Mouse (Mus musculus) megakaryocyte, adult 5-6 weeks (primary cell): Measurements from ENCODE around the gene Amhr2. TPM values are rescaled to one million over a fixed set of nuclear protein-coding genes. Genes with fewer than 3 reads are reported as not detected.

Source experiments
- ATAC-seq: 2 replicates; pipeline ENCODE4 v1.8.0; 2016; ENCODE audit warnings: mild to moderate bottlenecking, inconsistent platforms; ENCODE audit not compliant: poor library complexity, severe bottlenecking
- total RNA-seq, 2 experiments: library from RNA; stranded (forward) in 1 of 2; stranded (reverse) in 1 of 2; fragments of 153-499, 151-499 nt in 1 of 2; fragments of 221-1000, 200-1000 nt in 1 of 2; gene quantifications; 2 replicates each; pipeline versions ENCODE4 v1.2.3 to v1.2.4; 2015 to 2017

Amhr2 gene
- total RNA-seq, 2 experiments from 2014 or later: not detected

DNA sequence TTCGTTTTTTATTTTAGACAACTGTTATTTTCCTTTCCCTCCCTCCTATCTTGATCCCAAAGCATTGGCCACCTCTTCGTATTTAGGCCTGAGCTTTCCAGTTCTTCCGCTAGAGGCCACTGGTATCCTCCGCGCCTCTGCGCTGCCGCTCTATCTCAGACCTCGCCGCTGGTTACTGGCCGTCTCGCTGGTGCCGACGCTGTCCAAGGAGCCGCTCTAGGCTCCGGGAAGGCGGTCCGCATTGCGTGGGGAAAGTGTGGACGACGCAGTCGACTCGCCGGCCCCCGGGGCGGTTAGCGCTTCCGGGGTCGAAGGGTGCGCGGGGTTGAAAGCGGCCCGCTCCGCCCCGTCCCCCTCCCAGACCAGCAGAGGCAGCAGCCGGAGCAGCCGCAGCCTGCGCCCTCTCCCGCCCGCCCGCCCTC, 25.0 kb downstream of the Amhr2 start, which contains the start of gene Pcbp2:
TSS of gene Pcbp2 (plus strand) at position 357 of the 422 bp plus-strand sequence.
- ATAC-seq: peak; percentile 99

DNA sequence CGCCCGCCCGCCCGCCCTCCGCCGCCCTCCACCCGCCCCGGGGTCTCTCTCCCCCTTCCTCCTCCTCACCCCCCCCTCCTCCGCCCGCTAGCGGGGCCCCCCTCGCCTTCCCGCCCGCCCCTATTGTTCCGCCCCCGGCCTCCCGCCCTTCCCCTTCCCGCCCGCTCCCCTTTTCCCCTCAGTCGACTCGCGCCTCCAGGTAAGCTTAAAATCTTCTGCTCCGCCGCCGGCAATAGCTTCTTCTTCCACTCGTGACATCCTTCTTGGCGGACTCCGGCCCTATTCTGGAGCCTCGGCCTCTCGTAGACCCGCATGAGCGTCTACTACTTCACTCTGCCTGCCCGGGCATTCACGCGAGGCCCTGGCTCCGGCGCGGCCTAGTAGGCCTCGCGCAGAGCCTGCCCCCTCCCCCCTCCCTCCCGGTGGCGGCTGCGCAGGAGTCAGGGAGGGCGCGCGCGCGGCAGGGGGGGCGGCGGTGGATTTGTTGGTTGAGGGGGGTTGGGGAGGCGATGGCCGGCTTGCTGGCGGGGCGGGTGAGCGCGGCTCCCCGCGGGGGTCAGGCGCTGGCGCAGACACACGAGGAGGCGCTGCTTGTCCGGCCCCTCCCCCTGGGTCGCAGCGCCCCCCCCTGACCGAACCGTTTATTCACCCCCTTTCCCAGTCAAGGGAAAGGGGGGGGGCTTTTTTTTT, 25.6 kb downstream of the Amhr2 start:
- peak; percentile 53 for ATAC-seq

DNA sequence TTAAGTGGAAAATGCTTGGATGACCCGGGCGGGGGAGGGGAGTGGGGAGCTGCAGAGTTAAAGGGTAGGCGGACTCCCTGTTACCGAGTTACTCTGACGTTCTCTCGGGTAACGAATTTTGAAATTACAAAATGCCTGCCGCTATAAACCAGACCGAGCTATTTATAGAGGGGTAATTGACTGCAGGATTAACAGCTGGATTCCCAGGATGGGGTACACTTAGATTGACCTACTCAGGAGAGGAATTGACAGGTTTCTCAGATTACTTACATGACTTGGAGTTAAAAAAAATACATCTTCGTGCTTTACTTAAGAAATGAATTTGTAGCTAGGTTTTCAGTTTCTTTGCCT, 26.1 kb downstream of the Amhr2 start:
- ATAC-seq: no peak

DNA sequence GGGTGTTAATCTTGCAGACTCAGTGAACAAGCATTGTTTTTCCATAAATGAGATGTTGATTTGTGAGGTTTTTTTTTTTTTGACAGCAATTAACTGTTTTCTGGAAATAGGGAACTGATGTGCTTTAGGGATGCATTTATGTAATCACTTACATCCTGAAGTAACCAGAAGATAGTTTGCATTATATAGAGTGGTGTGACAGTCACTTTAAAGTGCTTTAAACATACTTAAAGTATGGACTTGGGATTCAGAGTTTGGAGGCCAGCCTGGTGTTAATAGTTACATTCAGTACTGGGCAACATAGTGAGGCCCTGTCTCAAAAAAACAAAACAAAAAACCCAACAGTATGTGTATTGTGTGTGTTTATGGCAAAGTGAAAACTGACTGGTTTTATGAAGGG, 26.6 kb downstream of the Amhr2 start:
- no peak for ATAC-seq

DNA sequence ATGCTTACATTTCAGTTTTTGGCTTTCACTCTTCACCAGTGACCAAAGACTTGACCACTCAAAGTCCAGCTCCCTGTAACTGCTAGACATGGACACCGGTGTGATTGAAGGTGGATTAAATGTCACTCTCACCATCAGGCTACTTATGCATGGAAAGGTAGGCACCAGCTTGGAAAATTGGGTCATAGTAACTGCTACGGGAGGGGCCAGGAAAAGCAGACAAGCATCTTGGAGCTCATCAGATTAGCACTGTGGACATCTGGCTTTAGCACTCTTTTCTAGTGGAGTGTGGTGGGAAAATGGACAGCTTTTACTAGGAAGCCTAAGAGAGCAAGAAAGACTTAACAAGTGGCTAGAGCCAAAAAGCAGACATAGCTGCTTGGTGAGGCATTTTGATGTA, 28.1 kb downstream of the Amhr2 start:
- no peak for ATAC-seq

DNA sequence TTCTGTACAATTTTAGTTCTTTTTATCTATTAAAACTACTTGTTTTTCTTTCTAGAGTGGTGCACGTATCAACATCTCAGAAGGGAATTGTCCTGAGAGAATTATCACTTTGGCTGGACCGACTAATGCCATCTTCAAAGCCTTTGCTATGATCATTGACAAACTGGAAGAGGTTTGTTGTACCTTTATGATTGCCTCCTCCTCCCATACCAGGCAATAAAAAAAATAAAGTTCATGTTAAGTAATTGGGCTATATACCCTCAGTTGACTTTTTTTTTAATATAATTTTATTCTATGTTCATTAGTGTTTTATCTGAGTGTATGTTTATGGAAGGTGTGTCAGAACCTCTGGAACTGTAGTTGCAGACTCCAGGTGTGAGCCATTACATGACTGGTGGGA, 29.4 kb downstream of the Amhr2 start:
- ATAC-seq: no peak

DNA sequence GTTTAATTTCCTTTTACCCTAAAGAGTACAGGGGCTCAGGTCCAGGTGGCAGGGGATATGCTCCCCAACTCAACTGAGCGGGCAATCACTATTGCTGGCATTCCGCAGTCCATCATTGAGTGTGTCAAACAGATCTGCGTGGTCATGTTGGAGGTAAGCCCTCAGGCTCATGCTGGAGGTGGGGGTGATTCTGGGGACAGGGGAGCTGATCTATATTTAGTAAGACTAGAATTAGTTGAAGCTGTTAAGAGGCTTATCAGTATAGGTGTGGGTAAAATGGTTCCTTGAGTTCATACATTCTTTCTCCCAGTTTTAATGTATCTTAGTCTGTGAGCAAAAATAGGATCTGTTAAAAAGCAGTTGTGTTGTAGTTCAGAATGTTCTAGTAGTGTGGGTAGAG, 38.0 kb downstream of the Amhr2 start:
- ATAC-seq: no peak

DNA sequence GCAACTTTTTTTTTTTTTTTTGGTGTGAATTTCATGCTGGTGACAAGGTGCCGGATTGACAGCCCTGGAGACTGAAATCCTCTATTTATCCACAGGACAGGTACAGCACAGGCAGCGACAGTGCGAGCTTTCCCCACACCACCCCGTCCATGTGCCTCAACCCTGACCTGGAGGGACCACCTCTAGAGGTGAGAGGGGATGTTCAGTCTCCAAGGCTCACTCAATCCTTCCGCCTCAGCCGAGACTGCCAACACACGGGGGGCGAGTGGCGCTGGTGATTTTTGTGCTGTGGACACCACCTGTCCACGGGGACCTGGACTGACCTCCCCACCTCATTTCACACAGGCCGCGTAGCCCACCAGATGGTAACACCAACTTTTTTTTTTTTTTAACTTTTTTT, 40.7 kb downstream of the Amhr2 start:
- ATAC-seq: no peak

DNA sequence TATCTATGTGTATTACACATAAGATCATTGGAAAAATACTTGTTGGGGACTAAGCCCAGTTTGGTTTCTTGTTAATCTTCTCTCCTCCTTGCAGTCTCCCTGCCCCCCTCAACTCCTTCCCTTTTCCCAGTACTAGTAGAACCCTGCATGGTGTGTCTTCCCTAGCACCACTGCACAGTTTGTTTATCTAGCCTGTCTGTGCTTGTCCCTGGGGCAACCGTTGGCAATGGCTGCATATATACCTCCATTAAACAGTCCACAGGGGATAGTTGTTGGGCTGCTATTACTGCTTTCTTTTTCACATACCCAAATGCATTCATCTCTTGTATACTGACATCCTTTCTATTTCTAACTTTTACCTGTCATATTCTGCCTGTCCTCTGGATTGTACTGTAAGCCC, 42.5 kb downstream of the Amhr2 start:
- no peak for ATAC-seq

DNA sequence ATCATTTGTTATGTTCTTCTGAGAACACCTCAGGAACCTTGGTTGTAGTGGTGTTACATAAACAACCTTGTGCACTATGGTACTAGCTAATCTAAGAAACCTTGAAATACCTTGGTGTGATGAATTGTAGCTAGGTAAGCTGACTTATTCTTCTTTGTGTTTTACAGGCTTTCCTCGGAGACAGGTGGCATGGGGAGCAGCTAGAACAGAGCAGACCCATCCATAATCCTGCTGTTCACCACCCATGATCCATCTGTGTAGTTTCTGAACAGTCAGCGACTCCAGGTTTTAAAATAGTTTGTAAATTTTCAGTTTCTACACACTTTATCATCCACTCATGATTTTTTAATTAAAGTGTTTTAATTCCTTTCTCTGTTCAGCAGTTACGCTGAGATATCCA, 53.2 kb downstream of the Amhr2 start:
- no peak for ATAC-seq

DNA sequence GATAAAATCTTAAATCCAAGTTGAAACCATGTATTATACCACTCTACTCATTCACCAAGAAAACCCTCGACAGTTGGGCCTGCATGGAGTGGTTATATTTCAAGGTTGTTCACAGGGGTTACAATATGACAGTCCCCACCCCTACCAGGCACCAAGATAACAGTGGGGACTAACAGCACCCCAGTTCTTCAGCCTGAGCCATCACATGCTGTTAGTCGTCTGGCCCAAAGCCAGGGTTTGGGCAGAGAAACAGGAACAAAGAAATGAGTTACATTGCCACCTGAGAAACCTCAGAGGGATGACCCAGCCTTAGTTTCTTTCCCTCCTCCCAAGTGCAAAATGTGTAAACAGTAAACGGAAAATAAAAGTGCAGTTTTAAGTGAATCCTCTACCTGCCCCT, 54.2 kb downstream of the Amhr2 start:
- peak; percentile 47; the same call in 1 of the 2 replicates for ATAC-seq

DNA sequence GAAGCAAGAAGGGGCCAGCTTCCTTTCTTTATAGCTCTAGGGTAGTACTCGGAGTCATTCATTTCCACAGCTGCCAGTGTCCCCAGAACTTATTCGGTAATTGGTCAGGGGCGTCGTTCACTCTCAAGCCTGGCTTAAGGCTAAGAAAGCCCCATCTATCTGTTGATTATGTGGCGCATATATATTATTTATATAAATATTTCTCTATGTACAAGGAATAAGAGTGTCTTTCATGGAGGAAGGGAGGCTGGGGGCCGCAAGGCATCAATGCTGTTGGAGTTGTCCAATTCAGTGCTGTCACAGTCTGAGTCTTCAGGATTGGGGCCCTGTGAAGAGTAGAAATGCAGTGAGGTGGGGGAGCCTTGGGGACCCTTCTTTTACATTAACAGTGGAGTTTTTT, 54.7 kb downstream of the Amhr2 start:
- ATAC-seq: no peak

DNA sequence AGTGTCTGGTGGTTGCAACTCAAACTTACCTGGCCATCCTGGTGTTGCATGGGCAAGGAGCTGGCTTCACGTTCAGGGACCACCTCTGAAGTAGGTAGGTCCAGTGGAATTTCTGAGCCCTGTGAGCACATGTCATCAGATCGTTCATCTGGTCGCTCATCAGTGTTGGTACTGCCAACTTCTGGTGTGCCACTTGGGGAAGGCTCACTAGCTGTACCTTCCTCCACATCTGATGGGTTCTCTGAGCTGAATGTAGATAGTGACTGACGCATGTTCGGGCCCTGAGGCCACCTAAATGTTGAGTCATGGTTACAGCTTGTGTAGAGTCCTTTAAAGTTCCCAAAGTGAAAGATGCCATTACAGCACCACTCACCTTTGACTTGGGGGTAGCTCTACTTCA, 55.3 kb downstream of the Amhr2 start:
- no peak for ATAC-seq

DNA sequence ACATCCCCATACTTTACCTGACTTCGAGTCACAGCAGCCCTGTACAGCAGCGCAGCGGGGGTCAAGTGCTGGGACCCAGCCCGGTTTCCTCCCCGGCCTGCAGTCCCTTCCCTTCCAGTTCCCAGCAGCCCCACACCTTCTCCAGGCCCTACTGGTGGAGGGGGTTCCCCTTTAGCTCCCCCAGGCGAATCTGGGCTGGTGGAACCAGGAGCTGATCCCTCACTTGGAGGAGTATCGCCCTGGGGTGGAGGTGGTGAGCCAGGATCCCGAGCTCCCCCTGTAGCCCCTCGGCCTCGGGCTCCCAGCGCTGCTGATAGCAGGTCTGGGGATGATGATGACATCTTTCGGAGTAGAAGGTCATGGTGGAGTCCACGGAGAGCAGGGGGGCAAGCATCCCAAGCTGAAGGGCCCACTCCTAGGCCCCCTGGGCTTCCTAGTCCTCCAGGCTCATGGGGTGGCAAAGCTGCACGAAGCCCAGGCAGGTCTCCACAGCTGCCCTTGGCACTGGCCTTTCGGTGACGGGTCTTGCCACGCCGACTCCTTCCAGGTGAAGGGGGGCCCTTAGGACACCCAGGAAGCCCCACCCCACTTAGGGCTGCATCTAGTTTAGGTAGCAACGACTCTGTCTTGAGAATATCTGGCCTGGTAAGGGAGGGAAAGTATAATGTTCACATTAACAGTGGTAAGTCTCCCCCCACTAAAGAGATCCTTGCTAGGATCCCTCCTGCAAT, 56.1 kb downstream of the Amhr2 start:
- ATAC-seq: no peak

DNA sequence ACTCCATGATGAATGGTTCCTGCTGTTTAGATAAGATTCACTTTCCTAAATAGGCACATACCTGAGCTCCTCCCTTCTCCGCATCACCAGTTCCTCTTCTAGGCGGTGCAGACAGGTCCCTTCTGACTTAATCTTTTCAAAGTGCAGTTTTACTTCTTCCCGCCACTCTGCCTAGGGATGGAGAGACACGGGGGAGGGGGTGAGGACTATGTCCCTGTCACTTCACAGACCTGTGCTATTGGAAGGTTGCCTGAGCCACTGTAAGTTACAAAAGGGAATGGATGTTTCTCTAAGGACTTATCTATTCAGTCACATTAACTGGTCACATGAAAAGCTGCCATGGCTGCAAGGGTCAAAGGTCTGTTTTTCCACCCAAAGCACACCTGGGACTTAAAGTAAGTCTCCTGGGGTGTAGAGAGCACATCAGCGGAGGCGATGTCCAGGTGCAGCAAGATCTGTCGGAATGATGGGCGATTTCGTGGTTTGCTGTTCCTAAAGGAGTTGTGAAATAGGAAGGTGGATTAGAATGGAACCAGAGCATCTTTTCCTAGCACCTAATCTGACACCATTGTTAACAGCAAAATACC, 57.2 kb downstream of the Amhr2 start:
- no peak for ATAC-seq

DNA sequence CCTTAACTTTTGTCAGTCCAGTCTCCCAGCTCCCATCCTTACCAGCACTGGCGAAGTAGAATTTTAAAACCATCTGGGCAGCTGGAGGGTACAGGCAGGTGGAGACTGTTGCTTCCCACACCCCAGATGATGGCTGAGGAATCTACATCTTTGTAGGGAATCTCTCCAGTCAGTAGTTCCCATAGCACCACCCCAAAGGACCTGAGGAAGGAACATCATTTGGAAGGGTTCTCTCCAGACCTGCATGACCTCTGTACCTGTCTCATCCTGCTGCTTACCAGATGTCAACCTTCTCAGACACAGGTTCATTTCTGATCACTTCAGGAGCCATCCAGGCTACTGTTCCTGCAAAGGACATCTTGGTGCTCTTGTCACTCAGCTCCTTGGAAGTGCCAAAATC, 58.3 kb downstream of the Amhr2 start, which contains the start of gene Gm10337:
TSS of gene Gm10337 (plus strand) at position 276 of the 400 bp plus-strand sequence.
- no peak for ATAC-seq

Other genes starting within 250 kb of the Amhr2 start
- 27.7 and 38.0 TPM in 2 replicates for gene Zfp740, start 242.1 kb upstream of the Amhr2 start, total RNA-seq (2015)
- 39.9 and 48.4 TPM in 2 replicates for gene Zfp740, start 242.1 kb upstream of the Amhr2 start, total RNA-seq (2017)
- 5.6 and 9.3 TPM in 2 replicates for gene Csad, start 240.6 kb upstream of the Amhr2 start, total RNA-seq (2015)
- 8.6 and 15.4 TPM in 2 replicates for gene Csad, start 240.6 kb upstream of the Amhr2 start, total RNA-seq (2017)
- 638 and 660 TPM in 2 replicates for gene Itgb7, start 213.4 kb upstream of the Amhr2 start, total RNA-seq (2015)
- gene Itgb7, start 213.4 kb upstream of the Amhr2 start, total RNA-seq (2017): 1,192 and 1,305 TPM in 2 replicates
- 34.6 and 39.9 TPM in 2 replicates for gene Rarg, start 187.8 kb upstream of the Amhr2 start, total RNA-seq (2015)
- gene Rarg, start 187.8 kb upstream of the Amhr2 start, total RNA-seq (2017): 30.8 and 31.9 TPM in 2 replicates
- not detected in 2 replicates for gene Gm9918, start 174.8 kb upstream of the Amhr2 start, total RNA-seq (2015)
- not detected in 2 replicates for gene Gm9918, start 174.8 kb upstream of the Amhr2 start, total RNA-seq (2017)
- 49.8 and 64.3 TPM in 2 replicates for gene Mfsd5, start 165.9 kb upstream of the Amhr2 start, total RNA-seq (2015)
- gene Mfsd5, start 165.9 kb upstream of the Amhr2 start, total RNA-seq (2017): 34.8 and 35.1 TPM in 2 replicates
- 26.3 and 37.4 TPM in 2 replicates for gene Espl1, start 149.1 kb upstream of the Amhr2 start, total RNA-seq (2015)
- 15.2 and 30.9 TPM in 2 replicates for gene Espl1, start 149.1 kb upstream of the Amhr2 start, total RNA-seq (2017)
- 385 and 398 TPM in 2 replicates for gene Pfdn5, start 119.3 kb upstream of the Amhr2 start, total RNA-seq (2015)
- gene Pfdn5, start 119.3 kb upstream of the Amhr2 start, total RNA-seq (2017): 347 and 441 TPM in 2 replicates
- 28.4 and 28.6 TPM in 2 replicates for gene Myg1, start 113.7 kb upstream of the Amhr2 start, total RNA-seq (2015)
- gene Myg1, start 113.7 kb upstream of the Amhr2 start, total RNA-seq (2017): 47.8 and 52.2 TPM in 2 replicates
- 67.5 and 75.2 TPM in 2 replicates for gene Aaas, start 94.6 kb upstream of the Amhr2 start, total RNA-seq (2015)
- gene Aaas, start 94.6 kb upstream of the Amhr2 start, total RNA-seq (2017): 64.3 and 100 TPM in 2 replicates
- not detected in 2 replicates for gene Sp7, start 78.2 kb upstream of the Amhr2 start, total RNA-seq (2015)
- not detected in 2 replicates for gene Sp7, start 78.2 kb upstream of the Amhr2 start, total RNA-seq (2017)
- 68.3 and 71.8 TPM in 2 replicates for gene Sp1, start 39.2 kb upstream of the Amhr2 start, total RNA-seq (2015)
- 64.1 and 72.2 TPM in 2 replicates for gene Sp1, start 39.2 kb upstream of the Amhr2 start, total RNA-seq (2017)
- gene Prr13, start 13.7 kb downstream of the Amhr2 start, total RNA-seq (2015): 306 and 344 TPM in 2 replicates
- 197 and 215 TPM in 2 replicates for gene Prr13, start 13.7 kb downstream of the Amhr2 start, total RNA-seq (2017)
- gene Pcbp2, start 25.2 kb downstream of the Amhr2 start, total RNA-seq (2015): 705 and 801 TPM in 2 replicates
- gene Pcbp2, start 25.2 kb downstream of the Amhr2 start, total RNA-seq (2017): 156 and 205 TPM in 2 replicates
- not detected in 2 replicates for gene Gm10337, start 58.4 kb downstream of the Amhr2 start, total RNA-seq (2015)
- not detected in 2 replicates for gene Gm10337, start 58.4 kb downstream of the Amhr2 start, total RNA-seq (2017)
- gene Map3k12, start 71.7 kb downstream of the Amhr2 start, total RNA-seq (2015): 0.09 and 0.27 TPM in 2 replicates
- gene Map3k12, start 71.7 kb downstream of the Amhr2 start, total RNA-seq (2017): 0.33 and 0.85 TPM in 2 replicates
- 10.7 and 14.1 TPM in 2 replicates for gene Tarbp2, start 72.8 kb downstream of the Amhr2 start, total RNA-seq (2015)
- 19.4 and 21.2 TPM in 2 replicates for gene Tarbp2, start 72.8 kb downstream of the Amhr2 start, total RNA-seq (2017)
- gene Npff, start 79.6 kb downstream of the Amhr2 start, total RNA-seq (2015): 2.8 and 5.0 TPM in 2 replicates
- gene Npff, start 79.6 kb downstream of the Amhr2 start, total RNA-seq (2017): 0.81 TPM in 1 of 2 replicates, not detected in the other
- not detected in 2 replicates for gene Gm28047, start 179.7 kb downstream of the Amhr2 start, total RNA-seq (2015)
- gene Gm28047, start 179.7 kb downstream of the Amhr2 start, total RNA-seq (2017): not detected in 2 replicates
- gene Atf7, start 180.1 kb downstream of the Amhr2 start, total RNA-seq (2015): 123 and 142 TPM in 2 replicates
- 23.6 and 45.8 TPM in 2 replicates for gene Atf7, start 180.1 kb downstream of the Amhr2 start, total RNA-seq (2017)
- gene Atp5g2, start 227.0 kb downstream of the Amhr2 start, total RNA-seq (2015): 43.8 and 46.5 TPM in 2 replicates
- 44.3 and 47.5 TPM in 2 replicates for gene Atp5g2, start 227.0 kb downstream of the Amhr2 start, total RNA-seq (2017)